Mouse (Mus musculus): ENCODE measurements around the gene Aqp3.
A peak's percentile ranks its signal among the peaks of the same experiment; 100 is the strongest.

- TF ChIP-seq POLR2A (IDR thresholded peaks at IDR 0.05; ENCODE audit: extremely low read depth, insufficient read depth, low read length) = no peak
- peak; percentile 83 for TF ChIP-seq CTCF (IDR thresholded peaks at IDR 0.05; ENCODE audit: extremely low read depth, insufficient read depth, low read length)
Observed at GRCm38 (mm10) chr4:41050726-41051675, 47.0 kb downstream of the Aqp3 start.
